Mouse (Mus musculus) myocyte (in vitro differentiated cells): ENCODE results near the gene Pacsin1. TPM values are rescaled to one million over a fixed set of nuclear protein-coding genes. Genes with fewer than 3 reads are reported as not detected.

ENCODE experiments used
- H3K27me3 ChIP-seq: one replicate; pipeline ENCODE4 v1.6.1; 2011; ENCODE audit not compliant: control insufficient read depth, insufficient read depth, insufficient read length
- H3K36me3 ChIP-seq: one replicate; pipeline ENCODE4 v1.6.1; 2011; ENCODE audit not compliant: control insufficient read depth, insufficient read depth
- H3K4me2 ChIP-seq: one replicate; pipeline ENCODE4 v1.6.1; 2011; ENCODE audit warnings: low read depth, control low read depth
- H3K4me3 ChIP-seq: one replicate; pipeline ENCODE4 v1.5.1; 2011; ENCODE audit warnings: mild to moderate bottlenecking, control low read depth, moderate library complexity
- H3K79me2 ChIP-seq: one replicate; pipeline ENCODE4 v1.6.1; 2011; ENCODE audit not compliant: control insufficient read depth, insufficient read depth
- H3ac ChIP-seq: one replicate; pipeline ENCODE4 v1.6.1; 2011; ENCODE audit not compliant: control insufficient read depth, insufficient read length
- CEBPB ChIP-seq: IDR thresholded peaks from 2 replicates; pipeline ENCODE4 v1.6.1; 2011; ENCODE audit warnings: mild to moderate bottlenecking, moderate library complexity; ENCODE audit not compliant: poor library complexity, insufficient read depth, severe bottlenecking
- E2F4 ChIP-seq: IDR thresholded peaks from one replicate; pipeline ENCODE4 v1.6.1; 2011; ENCODE audit warnings: mild to moderate bottlenecking, control low read depth, moderate library complexity; ENCODE audit not compliant: insufficient read depth
- MAX ChIP-seq: IDR thresholded peaks from one replicate; pipeline ENCODE4 v1.6.1; 2011; ENCODE audit warnings: low read depth, mild to moderate bottlenecking, control low read depth
- MYOD1 ChIP-seq, 3 experiments: IDR thresholded peaks; one replicate each; pipeline ENCODE4 v1.6.1; 2011; ENCODE audit warnings: control low read depth in 2 of 3, low read depth in 2 of 3, mild to moderate bottlenecking in 2 of 3, moderate library complexity in 1 of 3; ENCODE audit not compliant: insufficient read length in 2 of 3, control insufficient read depth in 1 of 3
- MYOG ChIP-seq, 3 experiments: IDR thresholded peaks; one replicate each; pipeline ENCODE4 v1.6.1; 2011; ENCODE audit warnings: control low read depth in 2 of 3, low read depth in 2 of 3, mild to moderate bottlenecking in 2 of 3; ENCODE audit not compliant: insufficient read length in 2 of 3, control insufficient read depth in 1 of 3, insufficient read depth in 1 of 3
- POLR2A ChIP-seq: IDR thresholded peaks from one replicate; pipeline ENCODE4 v1.6.1; 2011; ENCODE audit warnings: low read depth, mild to moderate bottlenecking, control low read depth, moderate library complexity; ENCODE audit not compliant: insufficient read length
- POLR2AphosphoS2 ChIP-seq: IDR thresholded peaks from one replicate; pipeline ENCODE4 v1.6.1; 2011; ENCODE audit warnings: low read depth, control low read depth; ENCODE audit not compliant: insufficient read length
- REST ChIP-seq: IDR thresholded peaks from one replicate; pipeline ENCODE4 v1.6.1; 2011; ENCODE audit warnings: mild to moderate bottlenecking, control low read depth, moderate library complexity; ENCODE audit not compliant: insufficient read depth, insufficient read length
- SRF ChIP-seq: IDR thresholded peaks from one replicate; pipeline ENCODE4 v1.6.1; 2011; ENCODE audit warnings: low read depth; ENCODE audit not compliant: control insufficient read depth, insufficient read length
- TCF12 ChIP-seq: IDR thresholded peaks from one replicate; pipeline ENCODE4 v1.6.1; 2011; ENCODE audit warnings: mild to moderate bottlenecking, control low read depth; ENCODE audit not compliant: poor library complexity, insufficient read depth, severe bottlenecking
- TCF3 ChIP-seq: IDR thresholded peaks from one replicate; pipeline ENCODE4 v1.6.1; 2011; ENCODE audit warnings: low read depth, control low read depth; ENCODE audit not compliant: insufficient read length
- USF1 ChIP-seq: IDR thresholded peaks from one replicate; pipeline ENCODE4 v1.6.1; 2011; ENCODE audit warnings: low read depth, mild to moderate bottlenecking, control low read depth, moderate library complexity
- polyA plus RNA-seq: library from polyadenylated mRNA; unstranded; fragments of >200 nt; fragmentation: generic; extraction: Trizol; gene quantifications from one replicate; pipeline ENCODE4 v1.2.1, GENCODE M21; 2012; ENCODE audit warnings: missing spikeins

The Pacsin1 gene
- polyA plus RNA-seq, 1 experiment = 3.0 TPM

DNA sequence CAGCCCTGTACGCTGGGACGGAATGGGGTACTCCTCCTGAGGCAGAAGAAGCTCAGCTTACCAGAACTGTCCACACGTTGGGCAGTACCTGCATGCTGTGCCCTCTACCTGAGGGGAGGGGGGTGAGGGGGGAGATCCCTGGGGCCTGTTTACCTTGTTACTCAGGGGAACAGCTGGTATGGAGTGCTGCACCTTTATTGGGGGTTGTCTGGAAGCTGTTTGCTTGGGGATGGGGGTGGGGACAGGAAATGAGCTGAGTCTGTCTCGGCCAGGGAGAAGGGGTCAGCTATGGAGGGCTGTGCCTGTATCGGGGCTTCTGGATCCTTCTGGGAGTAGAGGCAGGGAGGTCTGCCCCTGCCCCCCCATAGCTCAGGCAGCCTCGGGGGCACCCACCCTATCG, 71.2 kb downstream of the Pacsin1 start:
- no peaks in the 10 kb centered on the region for H3K36me3 ChIP-seq
- TF ChIP-seq REST (no peak), CEBPB (no peak), TCF3 (no peak), MYOG (IDR thresholded peaks at IDR 0.05; ENCODE audit: control insufficient read depth in 1 of 3, insufficient read depth in 1 of 3, insufficient read length in 2 of 3, low read depth in 2 of 3) (no peak), POLR2A (no peak), MAX (no peak), TCF12 (no peak), POLR2AphosphoS2 (no peak), MYOD1 (IDR thresholded peaks at IDR 0.05; ENCODE audit: control insufficient read depth in 1 of 3, insufficient read length in 2 of 3, low read depth in 2 of 3) (no peak), E2F4 (no peak), USF1 (no peak), SRF (no peak)
- H3K27me3 ChIP-seq = peaks cover 49% of the 10 kb centered on the region
- H3K79me2 ChIP-seq = no peaks in the 10 kb centered on the region
- no peak overlapping the region for H3K4me3 ChIP-seq
- H3ac ChIP-seq = no peak overlapping the region
- no peak overlapping the region for H3K4me2 ChIP-seq

DNA sequence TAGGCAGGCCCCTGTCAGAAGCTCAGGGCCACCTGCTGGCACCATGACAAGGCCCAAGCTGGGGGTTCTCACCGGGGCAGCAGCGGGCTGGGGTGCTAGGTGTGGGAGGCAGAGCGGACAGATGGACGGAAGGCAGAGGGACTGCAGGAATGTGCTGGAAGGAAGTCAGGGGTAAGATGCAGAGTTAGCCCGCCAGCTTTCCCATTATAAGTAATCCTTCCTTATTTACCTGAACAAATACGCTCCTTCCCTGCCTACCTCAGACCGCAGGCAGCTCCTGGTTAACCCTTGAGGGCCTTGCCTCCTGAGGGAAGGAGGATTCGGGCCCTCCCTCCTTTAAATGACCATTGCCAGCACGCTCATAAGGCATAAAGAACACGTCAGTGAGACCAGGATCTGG, 73.5 kb downstream of the Pacsin1 start, which contains the start of gene Spdef:
Gene Spdef, minus strand, starts transcription at position 186 of the 400 bp plus-strand sequence.
- no peak within 1 kb of the TSS for H3ac ChIP-seq
- H3K4me3 ChIP-seq = no peak within 1 kb of the TSS
- no peak within 1 kb of the TSS for H3K4me2 ChIP-seq
- peaks cover 43% of the 10 kb centered on the region for H3K27me3 ChIP-seq
- H3K36me3 ChIP-seq = no peaks in the 10 kb centered on the region
- H3K79me2 ChIP-seq = no peaks in the 10 kb centered on the region
- no peak for TF ChIP-seq TCF3
- no peak for TF ChIP-seq E2F4
- TF ChIP-seq POLR2A = no peak
- no peak for TF ChIP-seq TCF12
- TF ChIP-seq SRF = no peak
- no peak for TF ChIP-seq REST
- TF ChIP-seq MAX = no peak
- TF ChIP-seq USF1 = no peak
- TF ChIP-seq MYOG (IDR thresholded peaks at IDR 0.05; ENCODE audit: control insufficient read depth in 1 of 3, insufficient read depth in 1 of 3, insufficient read length in 2 of 3, low read depth in 2 of 3) = no peak
- no peak for TF ChIP-seq CEBPB
- no peak for TF ChIP-seq MYOD1 (IDR thresholded peaks at IDR 0.05; ENCODE audit: control insufficient read depth in 1 of 3, insufficient read length in 2 of 3, low read depth in 2 of 3)
- TF ChIP-seq POLR2AphosphoS2 = no peak

DNA sequence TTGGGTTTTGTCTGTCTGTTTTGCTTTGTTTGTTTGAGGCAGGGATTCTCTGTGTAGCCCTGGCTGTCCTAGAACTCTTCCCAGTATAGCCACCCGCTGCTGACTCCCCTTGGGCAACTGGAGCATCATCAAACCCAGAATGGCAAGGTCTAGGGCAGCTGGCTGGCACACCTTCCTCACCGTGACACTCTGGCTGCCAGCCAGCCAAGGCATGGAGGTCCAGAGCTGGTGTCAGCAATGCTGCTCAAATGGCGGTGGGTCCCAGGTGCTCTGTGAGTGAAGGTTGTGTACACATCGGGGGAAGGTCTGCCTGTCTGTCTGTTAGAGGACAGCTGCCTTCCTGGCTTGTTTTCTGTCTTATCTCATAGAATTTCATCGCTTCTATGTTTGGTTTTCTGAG, 76.8 kb downstream of the Pacsin1 start:
- H3K79me2 ChIP-seq = no peaks in the 10 kb centered on the region
- no peak overlapping the region for H3K4me2 ChIP-seq
- no peaks in the 10 kb centered on the region for H3K36me3 ChIP-seq
- no peak overlapping the region for H3K4me3 ChIP-seq
- H3ac ChIP-seq = no peak overlapping the region
- TF ChIP-seq MYOD1 (IDR thresholded peaks at IDR 0.05; ENCODE audit: control insufficient read depth in 1 of 3, insufficient read length in 2 of 3, low read depth in 2 of 3) (no peak), CEBPB (no peak), TCF12 (no peak), TCF3 (no peak), E2F4 (no peak), USF1 (no peak), MAX (no peak), POLR2AphosphoS2 (no peak), POLR2A (no peak), REST (no peak)
- peaks cover 17% of the 10 kb centered on the region for H3K27me3 ChIP-seq

DNA sequence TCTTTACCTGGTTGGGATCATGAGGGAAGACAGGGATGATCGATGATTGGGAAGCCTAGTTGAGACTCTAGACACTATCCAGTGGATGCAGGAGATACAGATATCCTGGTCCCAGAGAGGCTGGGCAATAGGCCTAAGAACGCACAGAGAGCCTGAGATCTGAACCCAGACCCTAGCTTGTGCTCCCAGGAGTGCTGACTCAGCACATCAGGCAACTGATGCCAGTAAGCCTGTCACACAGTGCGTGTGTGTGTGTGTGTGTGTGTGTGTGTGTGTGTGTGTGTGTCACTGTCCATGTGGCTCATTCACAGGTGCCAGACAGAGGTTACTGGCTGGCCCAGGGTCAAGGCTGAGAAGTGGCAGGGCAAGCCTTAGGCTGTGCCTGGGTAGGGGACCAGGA, 77.4 kb downstream of the Pacsin1 start:
- Histone ChIP-seq H3K36me3 (no peaks in the 10 kb centered on the region), H3ac (no peak overlapping the region), H3K27me3 (peaks cover 17% of the 10 kb centered on the region), H3K4me3 (no peak overlapping the region), H3K4me2 (no peak overlapping the region), H3K79me2 (no peaks in the 10 kb centered on the region)
- TF ChIP-seq CEBPB = no peak
- TF ChIP-seq MYOG (IDR thresholded peaks at IDR 0.05; ENCODE audit: control insufficient read depth in 1 of 3, insufficient read depth in 1 of 3, insufficient read length in 2 of 3, low read depth in 2 of 3) = no peak
- no peak for TF ChIP-seq POLR2AphosphoS2
- no peak for TF ChIP-seq MAX
- no peak for TF ChIP-seq REST
- TF ChIP-seq SRF = no peak
- no peak for TF ChIP-seq POLR2A
- TF ChIP-seq TCF3 = no peak
- no peak for TF ChIP-seq USF1
- no peak for TF ChIP-seq E2F4
- no peak for TF ChIP-seq TCF12
- TF ChIP-seq MYOD1 (IDR thresholded peaks at IDR 0.05; ENCODE audit: control insufficient read depth in 1 of 3, insufficient read length in 2 of 3, low read depth in 2 of 3) = no peak
